Mouse (Mus musculus) large intestine, adult 2 months (tissue): ENCODE results near the gene Itgb3. TPM values are rescaled to one million over a fixed set of nuclear protein-coding genes. Genes with fewer than 3 reads are reported as not detected.

Experiments
- polyA plus RNA-seq: library from polyadenylated mRNA; depleted of rRNA; stranded (reverse); fragments of >200 nt; gene quantifications from 2 replicates; pipeline ENCODE4 v1.2.3, GENCODE M21; 2012; rRNA removed

Gene Itgb3
- polyA plus RNA-seq, 1 experiment, result 6.9 TPM

Other genes starting within 250 kb of the Itgb3 start
- 31.6 and 51.2 TPM in 2 replicates for gene Kansl1, start 139.1 kb upstream of the Itgb3 start, polyA plus RNA-seq
- gene Cdc27, start 57.4 kb upstream of the Itgb3 start, polyA plus RNA-seq, result 3.8 and 6.6 TPM in 2 replicates
- 3.3 and 5.2 TPM in 2 replicates for gene Myl4, start 57.3 kb upstream of the Itgb3 start, polyA plus RNA-seq
- gene Gm11639, start 77.7 kb downstream of the Itgb3 start, polyA plus RNA-seq, result not detected in 2 replicates